Mouse (Mus musculus): ENCODE measurements around the gene Nat8f5.

- TF ChIP-seq POLR2A (IDR thresholded peaks at IDR 0.05; ENCODE audit: low read depth, low read length) (no peak), CTCF (IDR thresholded peaks at IDR 0.05; ENCODE audit: extremely low read depth, insufficient read depth, insufficient read length, insufficient replicate concordance) (no peak)
These were observed 8.7 kb upstream of the Nat8f5 start for GRCm38 (mm10) chr6:85829462-85829861.
